Mouse (Mus musculus): ENCODE measurements around the gene Evi5. TPM values are rescaled to one million over a fixed set of nuclear protein-coding genes. Genes with fewer than 3 reads are reported as not detected.

The Evi5 gene
- polyA plus RNA-seq, 1 experiment from 2014 or later = 43.4 TPM

GRCm38 (mm10) chr5:107853807-107854206 is 21.1 kb downstream of the Evi5 start:
- TF ChIP-seq CTCF (IDR thresholded peaks at IDR 0.05) = no peak
- in situ Hi-C loops (cut with MboI; ENCODE audit: low pct_unique_long_range_greater_than_20kb) = no loop called here
- CTCF ChIA-PET = no interaction called here
- POLR2A ChIA-PET = no interaction called here
- no peak for DNase-seq (ENCODE audit: low read depth, low spot score)
- no peak for ATAC-seq
- no peaks in the 10 kb centered on the region for H3K27me3 ChIP-seq

GRCm38 (mm10) chr5:107848964-107849363 is 25.9 kb downstream of the Evi5 start:
- CTCF ChIA-PET = interaction anchor here (2.7 kb wide), 1 partner anchor 9 kb away, joined by 16 read pairs; no protein-coding TSS in a partner anchor
- POLR2A ChIA-PET = interaction anchor here (0.6 kb wide), 1 partner anchor 15 kb away, joined by 3 read pairs; no protein-coding TSS in a partner anchor
- DNase-seq (ENCODE audit: low read depth, low spot score) = no peak
- in situ Hi-C loops (cut with MboI; ENCODE audit: low pct_unique_long_range_greater_than_20kb) = no loop called here
- ATAC-seq = no peak
- no peak for TF ChIP-seq CTCF (IDR thresholded peaks at IDR 0.05)
- H3K27me3 ChIP-seq = no peaks in the 10 kb centered on the region

GRCm38 (mm10) chr5:107847817-107848216 is 27.1 kb downstream of the Evi5 start:
- in situ Hi-C loops (cut with MboI; ENCODE audit: low pct_unique_long_range_greater_than_20kb) = no loop called here
- no peaks in the 10 kb centered on the region for H3K27me3 ChIP-seq
- DNase-seq (ENCODE audit: low read depth, low spot score) = no peak
- ATAC-seq = peak; percentile 53
- ChIA-PET POLR2A (interaction anchor here (1.2 kb wide), 1 partner anchor 16 kb away, joined by 3 read pairs; no protein-coding TSS in a partner anchor), CTCF (interaction anchor here (1.4 to 2.7 kb wide), 2 partner anchors 10 to 54 kb away, joined by 5 to 16 read pairs; no protein-coding TSS in a partner anchor)
- TF ChIP-seq CTCF (IDR thresholded peaks at IDR 0.05) = no peak

- ATAC-seq (peak; percentile 94), DNase-seq (ENCODE audit: low read depth, low spot score) (peak; percentile 83)
- no peaks in the 10 kb centered on the region for H3K27me3 ChIP-seq
- ChIA-PET CTCF (interaction anchor here (0.8 to 2.7 kb wide), 4 partner anchors 8 to 54 kb away, joined by 3 to 16 read pairs (median 4); no protein-coding TSS in a partner anchor), POLR2A (interaction anchor here (1.2 kb wide), 1 partner anchor 16 kb away, joined by 3 read pairs; no protein-coding TSS in a partner anchor)
- no peak for TF ChIP-seq CTCF (IDR thresholded peaks at IDR 0.05)
- in situ Hi-C loops (cut with MboI; ENCODE audit: low pct_unique_long_range_greater_than_20kb) = no loop called here
Measured at GRCm38 (mm10) chr5:107847349-107847748, 27.6 kb downstream of the Evi5 start.

- no peaks in the 10 kb centered on the region for H3K27me3 ChIP-seq
- ATAC-seq (no peak), DNase-seq (ENCODE audit: low read depth, low spot score) (no peak)
- ChIA-PET POLR2A (interaction anchor here (0.7 kb wide), 1 partner anchor 47 kb away, joined by 3 read pairs; no protein-coding TSS in a partner anchor), CTCF (interaction anchor here (3.2 kb wide), 1 partner anchor 17 kb away, joined by 10 read pairs; no protein-coding TSS in a partner anchor)
- in situ Hi-C loops (cut with MboI; ENCODE audit: low pct_unique_long_range_greater_than_20kb) = no loop called here
- TF ChIP-seq CTCF (IDR thresholded peaks at IDR 0.05) = no peak
Measured at GRCm38 (mm10) chr5:107840549-107841238, 34.2 kb downstream of the Evi5 start.

GRCm38 (mm10) chr5:107838891-107839644 is 35.8 kb downstream of the Evi5 start:
- no peak for TF ChIP-seq CTCF (IDR thresholded peaks at IDR 0.05)
- in situ Hi-C loops (cut with MboI; ENCODE audit: low pct_unique_long_range_greater_than_20kb) = no loop called here
- no peak for ATAC-seq
- ChIA-PET CTCF (interaction anchor here (1.2 to 3.2 kb wide), 4 partner anchors 19 to 154 kb away, joined by 3 to 10 read pairs (median 3); no protein-coding TSS in a partner anchor), POLR2A (no interaction called here)
- DNase-seq (ENCODE audit: low read depth, low spot score) = no peak
- no peaks in the 10 kb centered on the region for H3K27me3 ChIP-seq

GRCm38 (mm10) chr5:107834287-107834686 is 40.6 kb downstream of the Evi5 start:
- ChIA-PET CTCF (interaction anchor here (0.8 to 1.7 kb wide), 2 partner anchors 18 to 25 kb away, joined by 3 read pairs; no protein-coding TSS in a partner anchor), POLR2A (interaction anchor here (0.7 kb wide), 1 partner anchor 35 kb away, joined by 3 read pairs; no protein-coding TSS in a partner anchor)
- in situ Hi-C loops (cut with MboI; ENCODE audit: low pct_unique_long_range_greater_than_20kb) = no loop called here
- no peak for TF ChIP-seq CTCF (IDR thresholded peaks at IDR 0.05)
- DNase-seq (ENCODE audit: low read depth, low spot score) = no peak
- ATAC-seq = no peak
- no peaks in the 10 kb centered on the region for H3K27me3 ChIP-seq

GRCm38 (mm10) chr5:107831351-107831750 is 43.6 kb downstream of the Evi5 start:
- H3K27me3 ChIP-seq = no peaks in the 10 kb centered on the region
- in situ Hi-C loops (cut with MboI; ENCODE audit: low pct_unique_long_range_greater_than_20kb) = no loop called here
- no peak for TF ChIP-seq CTCF (IDR thresholded peaks at IDR 0.05)
- ChIA-PET POLR2A (interaction anchor here (0.8 to 1.2 kb wide), 2 partner anchors 9 to 17 kb away, joined by 3 read pairs; no protein-coding TSS in a partner anchor), CTCF (interaction anchor here (0.8 to 2.3 kb wide), 7 partner anchors 11 to 42 kb away, joined by 3 to 7 read pairs (median 5); no protein-coding TSS in a partner anchor)
- ATAC-seq (no peak), DNase-seq (ENCODE audit: low read depth, low spot score) (no peak)

- ChIA-PET POLR2A (no interaction called here), CTCF (interaction anchor here (1.1 to 2.0 kb wide), 3 partner anchors 12 to 15 kb away, joined by 3 to 7 read pairs (median 4); no protein-coding TSS in a partner anchor)
- no peak for TF ChIP-seq CTCF (IDR thresholded peaks at IDR 0.05)
- DNase-seq (ENCODE audit: low read depth, low spot score) (no peak), ATAC-seq (no peak)
- H3K27me3 ChIP-seq = no peaks in the 10 kb centered on the region
- in situ Hi-C loops (cut with MboI; ENCODE audit: low pct_unique_long_range_greater_than_20kb) = no loop called here
Measured at GRCm38 (mm10) chr5:107829998-107830560, 44.8 kb downstream of the Evi5 start, which contains the start of gene Ube2d2b. TSS of gene Ube2d2b (plus strand) at chr5:107830099.

- DNase-seq (ENCODE audit: low read depth, low spot score) (no peak), ATAC-seq (no peak)
- CTCF ChIA-PET = interaction anchor here (2.3 kb wide), 1 partner anchor 10 kb away, joined by 9 read pairs; no protein-coding TSS in a partner anchor
- in situ Hi-C loops (cut with MboI; ENCODE audit: low pct_unique_long_range_greater_than_20kb) = no loop called here
- H3K27me3 ChIP-seq = no peaks in the 10 kb centered on the region
- POLR2A ChIA-PET = interaction anchor here (0.7 kb wide), 1 partner anchor 8 kb away, joined by 3 read pairs; no protein-coding TSS in a partner anchor
- TF ChIP-seq CTCF (IDR thresholded peaks at IDR 0.05) = no peak
Measured at GRCm38 (mm10) chr5:107822521-107822920, 52.4 kb downstream of the Evi5 start.

Measured in Patski (cell line).